Mouse (Mus musculus) spleen, postnatal 4 days (tissue): ENCODE data around the gene Plk1.
A peak's percentile ranks its signal among the peaks of the same experiment; 100 is the strongest.

ENCODE experiments used
- DNase-seq, 2 experiments: peaks; one replicate each; pipeline ENCODE4 v3.0.0; 2022; ENCODE audit warnings: low spot score in 2 of 2

Plk1 gene

DNA sequence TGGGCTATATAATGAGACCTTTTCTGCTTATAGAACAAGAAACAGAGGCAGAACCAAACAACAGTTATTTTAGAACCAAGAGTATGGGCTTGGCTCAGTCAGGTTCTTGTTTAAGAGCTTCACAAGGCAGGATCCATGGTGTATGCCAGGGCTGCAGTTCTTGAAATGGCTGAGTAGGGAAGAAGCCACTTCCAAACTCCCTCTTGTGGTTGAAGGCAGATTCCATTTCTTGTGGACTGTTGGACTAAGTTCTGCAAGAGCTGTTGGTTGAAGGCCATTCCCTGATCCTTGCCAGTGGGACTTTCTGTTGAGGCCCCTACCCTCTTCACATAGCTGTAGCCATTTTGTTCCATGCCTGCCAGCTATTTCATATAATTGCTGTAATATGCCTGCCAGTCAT is 34.7 kb downstream of the Plk1 start:
- DNase-seq: no peak

DNA sequence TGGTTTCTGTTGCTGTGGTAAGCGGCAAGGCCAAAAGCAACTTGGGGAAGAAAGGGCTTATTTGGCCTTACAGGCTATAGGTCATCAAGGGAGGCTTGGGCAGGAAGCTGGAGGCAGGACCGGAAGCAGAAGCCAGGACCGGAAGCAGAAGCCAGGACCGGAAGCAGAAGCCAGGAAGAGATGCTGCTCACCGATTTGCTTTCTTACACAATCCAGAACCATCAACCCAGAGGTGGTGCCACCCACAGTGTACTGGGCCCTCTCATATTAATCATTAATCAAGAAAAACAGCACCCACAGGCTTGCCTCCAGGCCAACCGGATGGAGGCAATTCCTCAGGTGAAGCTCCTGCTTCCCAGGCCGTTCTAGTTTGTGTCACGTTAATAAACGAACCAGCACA is 37.5 kb downstream of the Plk1 start:
- no peak for DNase-seq

GRCm38 (mm10) chr7:122197306-122197705 is 38.1 kb downstream of the Plk1 start:
- DNase-seq: peak; percentile 51 to 79

- DNase-seq: no peak
These were observed 40.1 kb downstream of the Plk1 start for GRCm38 (mm10) chr7:122199296-122199695.

GRCm38 (mm10) chr7:122203936-122204335 is 44.7 kb downstream of the Plk1 start:
- no peak for DNase-seq

GRCm38 (mm10) chr7:122206121-122206520 is 46.9 kb downstream of the Plk1 start:
- no peak for DNase-seq

DNA sequence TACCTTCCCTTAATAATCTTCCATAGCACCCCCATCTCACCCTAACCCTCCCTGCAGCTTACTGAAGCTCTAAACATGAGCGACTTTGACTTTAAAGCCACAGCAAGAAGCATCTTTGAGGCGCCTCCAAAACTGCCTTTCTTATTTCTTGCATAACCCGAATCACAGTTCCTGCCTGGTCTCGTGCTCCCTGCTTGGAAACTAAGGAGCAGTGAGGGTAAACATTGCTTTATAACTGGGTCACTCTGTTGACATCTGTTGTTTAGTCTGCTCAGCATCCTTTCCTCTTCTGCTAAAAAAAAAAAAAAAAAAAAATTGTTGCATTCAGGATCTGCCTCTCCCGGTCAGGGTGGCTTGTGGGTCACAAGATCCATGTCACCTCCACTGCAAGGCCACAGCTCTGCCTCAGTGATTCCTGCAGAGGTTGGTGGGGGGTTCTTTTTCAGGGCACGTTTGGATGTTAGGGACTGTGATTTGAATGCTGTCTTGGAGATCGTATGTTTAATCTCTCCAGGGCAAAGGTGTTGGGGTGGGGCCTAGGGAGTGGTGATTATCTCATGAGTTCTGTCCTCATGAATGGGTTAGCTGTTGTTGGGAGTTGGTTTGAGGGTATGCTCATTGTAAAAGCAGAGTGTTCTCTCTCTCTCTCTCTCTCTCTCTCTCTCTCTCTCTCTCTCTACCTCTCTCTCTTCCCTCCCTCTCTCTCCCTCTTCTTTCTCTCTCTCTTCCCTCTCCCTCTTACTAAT is 49.2 kb downstream of the Plk1 start:
- no peak for DNase-seq

DNA sequence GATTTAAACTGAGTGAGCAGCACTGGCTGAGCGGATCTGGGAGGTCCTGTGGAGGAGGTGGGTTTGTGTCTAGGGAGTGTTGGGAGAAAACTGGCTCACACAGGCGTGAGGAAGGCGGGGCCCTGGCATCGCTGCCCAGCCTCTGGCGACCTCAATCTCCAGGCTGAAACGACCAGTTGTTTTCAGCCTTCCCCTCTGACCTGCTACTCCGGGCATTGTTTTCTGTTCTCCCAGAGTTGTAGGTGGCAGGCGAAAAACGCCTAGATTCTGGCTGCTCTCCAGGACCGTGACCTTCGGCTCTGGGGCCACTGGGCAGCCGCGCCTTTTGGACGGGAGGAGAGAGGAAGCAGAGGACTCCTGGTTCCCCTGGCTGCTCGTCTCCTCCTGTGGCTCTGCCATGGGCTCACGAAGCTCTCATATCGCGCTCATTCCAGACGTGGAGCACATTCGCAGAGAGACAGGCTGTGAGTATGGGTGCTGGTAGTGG is 60.1 kb downstream of the Plk1 start, which contains the start of gene Chp2:
Gene Chp2, plus strand, starts transcription at position 182 of the 487 bp plus-strand sequence.
- DNase-seq: peak in 1 of 2 experiments; percentile 34
